Mouse (Mus musculus) lung, embryonic 16.5 days (tissue): Measurements from ENCODE around the gene Kcnc1. TPM values are rescaled to one million over a fixed set of nuclear protein-coding genes. Genes with fewer than 3 reads are reported as not detected.

ENCODE experiments used
- ATAC-seq: fragments of 200-750 bp; cut with Nextera tagmentation; 2 replicates; pipeline ENCODE4 v1.8.0; 2017; ENCODE audit warnings: low read depth, mild to moderate bottlenecking, moderate library complexity
- H3K27ac ChIP-seq: fragments of 300-500 bp; sonication (generic); 2 replicates; pipeline ENCODE4 v1.5.1; 2014; ENCODE audit warnings: mild to moderate bottlenecking, control low read depth, low read length
- H3K27me3 ChIP-seq: fragments of 300-500 bp; sonication (generic); 2 replicates; pipeline ENCODE4 v1.6.1; 2014; ENCODE audit warnings: low read depth, low read length, mixed read lengths; ENCODE audit not compliant: control insufficient read depth, insufficient read depth
- H3K36me3 ChIP-seq: fragments of 300-500 bp; sonication (generic); 2 replicates; pipeline ENCODE4 v1.6.1; 2014; ENCODE audit warnings: low read length; ENCODE audit not compliant: control insufficient read depth, insufficient read depth
- H3K4me1 ChIP-seq: fragments of 300-500 bp; sonication (generic); replicated peaks from 2 replicates; pipeline ENCODE4 v1.6.1; 2014; ENCODE audit warnings: low read length, mixed read lengths; ENCODE audit not compliant: control insufficient read depth, insufficient read depth
- H3K4me2 ChIP-seq: fragments of 300-500 bp; sonication (generic); 2 replicates; pipeline ENCODE4 v1.6.1; 2014; ENCODE audit warnings: low read depth, low read length, control low read depth
- H3K4me3 ChIP-seq: fragments of 300-500 bp; sonication (generic); 2 replicates; pipeline ENCODE4 v1.5.1; 2014; ENCODE audit warnings: mild to moderate bottlenecking, low read length, control low read depth
- H3K9ac ChIP-seq: fragments of 300-500 bp; sonication (generic); 2 replicates; pipeline ENCODE4 v1.6.1; 2014; ENCODE audit warnings: low read length, control low read depth
- H3K9me3 ChIP-seq: fragments of 300-500 bp; sonication (generic); 2 replicates; pipeline ENCODE4 v1.6.1; 2016; ENCODE audit warnings: low read length; ENCODE audit not compliant: control insufficient read depth
- WGBS: fragments of 180-500 bp; shearing (Covaris S2); extraction: QIAGEN DNeasy Blood & Tissue Kit; methylation state at CpG from one replicate; pipeline ENCODE4 v1.1.7; 2014; 5-methylcytosine and 5-hydroxymethylcytosine counted together
- polyA plus RNA-seq: library from polyadenylated mRNA; unstranded; fragments of >200 nt; fragmentation: Nextera tagmentation; extraction: Ambion mirVana; gene quantifications from 2 replicates; pipeline ENCODE4 v1.2.1, GENCODE M21; 2015

Kcnc1 gene
- polyA plus RNA-seq, 1 experiment from 2014 or later, result 0.30 TPM

DNA sequence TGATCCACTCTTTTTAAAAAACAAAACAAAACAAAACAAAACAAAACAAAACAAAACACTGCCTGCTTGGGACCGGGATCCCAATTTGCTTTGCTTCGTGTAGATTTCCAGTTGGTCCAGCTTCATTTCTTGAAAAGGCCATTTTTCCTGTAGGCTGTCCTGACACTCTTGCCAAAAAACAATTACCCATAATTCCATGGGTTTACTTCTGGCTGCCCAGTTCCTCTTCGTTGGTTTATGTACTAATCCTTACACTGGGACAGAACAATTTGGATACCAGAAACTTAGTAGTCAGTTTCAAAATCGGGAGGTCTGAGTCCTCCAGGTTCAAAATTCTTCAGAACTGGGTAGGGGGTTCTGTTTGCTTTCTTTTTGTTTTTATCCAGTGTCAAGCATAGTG, 6.1 kb upstream of the Kcnc1 start:
- no peak overlapping the region for H3K4me2 ChIP-seq
- WGBS, result 44% methylated on average over 4 of the region's 4 CpGs

DNA sequence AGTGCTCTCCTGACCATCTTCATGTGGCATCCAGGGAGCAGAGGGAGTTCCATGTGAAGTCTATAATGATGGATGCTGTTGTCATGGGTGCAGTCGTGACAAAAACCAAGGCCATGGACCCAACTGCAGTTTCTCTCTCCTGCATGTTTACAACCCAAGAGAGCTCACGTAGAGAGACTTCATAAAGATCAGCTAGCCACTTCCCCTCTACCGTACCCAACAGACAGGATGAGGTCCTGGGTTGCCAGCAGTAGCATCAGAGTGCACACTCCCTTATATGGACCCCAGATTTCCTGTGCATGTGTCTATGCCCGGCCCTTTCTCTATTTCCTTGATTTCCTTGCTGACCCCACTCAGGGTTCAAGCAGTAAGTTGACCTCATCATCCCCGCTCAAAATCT, 4.6 kb upstream of the Kcnc1 start:
- Histone ChIP-seq H3K9ac (no peak overlapping the region), H3K27me3 (peaks cover 34% of the 10 kb centered on the region), H3K9me3 (no peaks in the 10 kb centered on the region), H3K4me1 (peaks cover 4% of the 10 kb centered on the region), H3K4me2 (no peak overlapping the region), H3K4me3 (no peak overlapping the region), H3K27ac (no peak overlapping the region), H3K36me3 (no peaks in the 10 kb centered on the region)
- WGBS, result 26% methylated on average over 5 of the region's 5 CpGs
- ATAC-seq, result no peak

More for the DNA sequence above, 6.1 kb upstream of the Kcnc1 start:
- no peaks in the 10 kb centered on the region for H3K4me1 ChIP-seq
- H3K27me3 ChIP-seq, result peaks cover 19% of the 10 kb centered on the region
- no peak overlapping the region for H3K9ac ChIP-seq
- no peak overlapping the region for H3K27ac ChIP-seq
- H3K9me3 ChIP-seq, result no peaks in the 10 kb centered on the region
- no peak for ATAC-seq
- H3K36me3 ChIP-seq, result no peaks in the 10 kb centered on the region
- H3K4me3 ChIP-seq, result no peak overlapping the region

DNA sequence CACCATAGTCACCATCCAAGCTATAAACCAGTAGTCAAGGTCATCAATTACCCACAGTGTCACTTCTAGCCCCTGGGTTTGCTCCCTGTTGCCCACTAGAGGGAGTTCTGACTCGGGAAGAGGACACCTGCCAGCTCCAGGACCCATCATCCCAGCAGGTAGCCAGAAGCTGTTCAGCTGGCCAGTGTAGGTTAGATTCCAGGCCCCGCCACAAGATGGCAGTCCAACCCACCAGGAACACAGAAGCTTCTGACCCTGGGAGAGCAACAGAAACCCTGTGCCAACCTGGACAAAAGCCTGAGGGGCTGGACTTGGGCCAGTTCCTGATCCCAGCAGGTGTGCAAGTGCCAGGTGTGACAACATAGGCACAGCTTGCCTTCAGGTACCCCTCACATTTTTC, 3.2 kb upstream of the Kcnc1 start:
- H3K27me3 ChIP-seq, result peaks cover 48% of the 10 kb centered on the region
- H3K9me3 ChIP-seq, result no peaks in the 10 kb centered on the region
- no peak overlapping the region for H3K9ac ChIP-seq
- WGBS, result 0% methylated on average over 2 of the region's 2 CpGs
- H3K4me3 ChIP-seq, result no peak overlapping the region
- no peak overlapping the region for H3K27ac ChIP-seq
- peaks cover 9% of the 10 kb centered on the region for H3K4me1 ChIP-seq
- no peak overlapping the region for H3K4me2 ChIP-seq
- H3K36me3 ChIP-seq, result no peaks in the 10 kb centered on the region
- ATAC-seq, result peak; percentile 46

DNA sequence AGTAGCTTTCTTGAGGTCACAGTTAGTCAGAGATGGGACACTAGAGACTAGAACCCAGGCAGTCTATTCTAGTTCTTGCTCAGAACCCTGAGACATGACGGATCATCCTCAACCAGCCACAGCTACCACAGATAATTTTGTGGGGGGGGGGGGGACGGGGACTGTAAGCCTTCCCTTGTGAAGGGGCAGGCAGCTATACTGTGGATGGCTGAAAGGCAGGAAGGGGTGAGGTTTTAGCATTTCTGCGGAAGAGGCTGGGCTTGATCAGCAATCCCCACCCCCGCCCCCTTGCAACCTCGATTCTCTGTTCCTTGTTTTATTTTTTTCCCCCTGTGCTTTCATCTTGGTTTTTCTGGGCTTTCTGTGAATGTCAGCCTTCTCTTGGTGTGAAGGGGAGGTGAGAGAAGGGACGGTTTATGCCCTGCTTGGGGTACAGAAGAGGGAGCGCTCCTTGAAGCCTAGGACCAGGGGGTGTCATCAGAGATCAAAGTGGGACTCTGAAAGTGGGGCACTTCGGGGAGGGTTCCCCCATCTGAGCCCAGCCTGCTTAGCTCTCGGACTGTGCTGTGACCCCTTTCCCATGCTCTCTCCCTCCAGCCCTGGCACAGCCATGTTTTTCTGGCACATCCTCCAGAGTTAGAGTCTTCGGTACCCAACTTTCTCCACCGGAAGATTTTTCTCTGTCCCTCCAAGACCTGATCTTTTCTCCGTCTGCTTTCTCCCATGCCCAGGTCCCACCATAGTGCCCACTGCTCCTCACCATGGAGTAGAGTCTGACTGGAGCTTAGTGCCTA, 2.4 kb upstream of the Kcnc1 start:
- Histone ChIP-seq H3K36me3 (no peaks in the 10 kb centered on the region), H3K27ac (no peak overlapping the region), H3K9ac (no peak overlapping the region), H3K27me3 (peaks cover 56% of the 10 kb centered on the region), H3K4me3 (no peak overlapping the region), H3K9me3 (no peaks in the 10 kb centered on the region), H3K4me1 (peaks cover 9% of the 10 kb centered on the region), H3K4me2 (no peak overlapping the region)
- WGBS, result 27% methylated on average over 11 of the region's 12 CpGs
- ATAC-seq, result no peak

DNA sequence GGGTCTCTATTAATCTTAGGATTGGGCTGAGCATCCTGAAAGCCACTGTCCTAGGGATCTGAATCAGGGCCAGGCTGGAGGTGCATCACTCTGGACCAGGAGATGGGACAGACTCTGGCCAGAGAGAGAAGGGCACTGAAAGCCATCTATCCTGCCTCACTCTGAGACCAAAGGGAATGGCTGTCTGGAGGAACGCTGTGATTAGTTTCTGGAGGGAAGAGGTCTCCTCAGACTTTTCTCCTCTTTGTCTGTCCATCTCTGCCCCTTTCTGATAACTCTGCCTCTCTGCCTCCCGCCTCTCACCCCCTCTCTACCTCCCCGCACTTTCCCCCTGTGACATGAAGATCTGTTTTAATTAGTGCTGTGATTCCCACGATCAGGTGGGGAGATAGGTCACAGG, 1.4 kb upstream of the Kcnc1 start:
- no peak for ATAC-seq
- Histone ChIP-seq H3K36me3 (no peaks in the 10 kb centered on the region), H3K4me1 (peaks cover 9% of the 10 kb centered on the region), H3K27me3 (peaks cover 65% of the 10 kb centered on the region), H3K4me3 (no peak overlapping the region), H3K4me2 (no peak overlapping the region), H3K9me3 (no peaks in the 10 kb centered on the region), H3K9ac (no peak overlapping the region), H3K27ac (no peak overlapping the region)
- 49% methylated on average over 4 of the region's 4 CpGs for WGBS

DNA sequence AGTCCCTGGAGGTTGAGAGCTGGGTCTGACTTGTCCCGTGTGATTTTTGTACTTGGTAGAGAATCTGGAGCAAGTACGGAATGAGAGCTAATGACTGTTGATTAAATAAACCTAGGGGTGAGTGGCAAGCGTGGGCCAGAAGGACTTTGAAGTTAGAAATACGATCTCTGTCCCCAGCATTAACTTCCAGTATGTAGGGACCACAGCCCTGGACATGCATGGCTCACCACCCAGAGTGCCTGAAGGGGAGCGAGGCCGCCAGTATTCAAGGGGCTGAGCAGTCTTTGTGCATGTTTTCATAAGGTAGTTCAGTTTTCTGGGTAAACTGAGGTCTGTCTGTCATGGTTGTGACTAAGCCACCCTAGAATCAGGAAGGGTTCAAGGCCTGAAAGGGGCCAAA, 726 bp upstream of the Kcnc1 start:
- Histone ChIP-seq H3K9me3 (no peaks in the 10 kb centered on the region), H3K4me2 (no peak overlapping the region; the same call in 1 of the 2 replicates), H3K9ac (no peak overlapping the region), H3K4me1 (peaks cover 9% of the 10 kb centered on the region), H3K36me3 (no peaks in the 10 kb centered on the region), H3K4me3 (no peak overlapping the region), H3K27me3 (peaks cover 68% of the 10 kb centered on the region), H3K27ac (no peak overlapping the region)
- WGBS, result 25% methylated on average over 6 of the region's 6 CpGs
- ATAC-seq, result no peak

DNA sequence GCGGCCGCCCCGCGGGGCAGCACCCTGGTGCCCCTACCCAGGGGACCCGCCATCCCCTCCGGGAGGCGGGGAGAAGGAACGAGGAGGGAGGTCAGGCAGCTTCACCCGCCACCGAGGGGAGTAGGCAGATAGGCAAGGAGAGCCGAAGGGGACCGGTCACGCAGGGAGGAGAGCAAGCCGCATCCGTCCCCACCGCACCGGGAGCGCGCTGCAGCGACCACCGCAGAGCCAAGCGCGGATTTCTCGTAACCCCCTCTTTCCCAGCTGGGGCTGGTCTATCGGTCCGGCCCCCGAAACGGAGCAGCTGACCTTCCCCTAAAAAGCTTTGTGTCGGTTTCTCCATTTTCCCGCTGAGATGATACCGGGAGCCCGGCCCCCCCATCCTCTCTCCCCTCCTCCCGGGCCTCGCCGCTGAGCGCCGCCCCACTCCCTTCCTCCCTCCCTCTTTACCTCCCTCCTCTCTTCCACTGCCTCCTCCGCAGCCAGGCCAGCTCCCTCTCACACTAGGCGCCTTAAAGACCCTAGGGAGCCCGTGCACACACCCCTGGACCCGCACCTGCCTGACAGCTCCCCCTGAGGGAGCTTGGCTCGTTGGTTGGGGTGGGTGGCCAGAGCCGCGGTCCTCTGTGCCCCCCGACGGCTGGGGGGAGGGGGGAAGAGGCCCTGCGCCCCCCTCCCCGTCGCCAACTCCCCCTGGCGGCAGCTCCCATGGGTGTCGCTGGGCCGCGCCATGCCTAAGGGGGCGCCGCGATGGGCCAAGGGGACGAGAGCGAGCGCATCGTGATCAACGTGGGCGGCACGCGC, 833 bp downstream of the Kcnc1 start:
- ATAC-seq, result peak; percentile 19; the same call in 1 of the 2 replicates
- H3K36me3 ChIP-seq, result no peaks in the 10 kb centered on the region
- peak overlapping the region; percentile 52 for H3K4me3 ChIP-seq
- peak overlapping the region; percentile 88 for H3K4me2 ChIP-seq
- H3K9me3 ChIP-seq, result no peaks in the 10 kb centered on the region
- no peak overlapping the region for H3K27ac ChIP-seq
- WGBS, result 1% methylated on average over 36 of the region's 64 CpGs
- peaks cover 68% of the 10 kb centered on the region for H3K27me3 ChIP-seq
- no peak overlapping the region for H3K9ac ChIP-seq
- H3K4me1 ChIP-seq, result peaks cover 9% of the 10 kb centered on the region

DNA sequence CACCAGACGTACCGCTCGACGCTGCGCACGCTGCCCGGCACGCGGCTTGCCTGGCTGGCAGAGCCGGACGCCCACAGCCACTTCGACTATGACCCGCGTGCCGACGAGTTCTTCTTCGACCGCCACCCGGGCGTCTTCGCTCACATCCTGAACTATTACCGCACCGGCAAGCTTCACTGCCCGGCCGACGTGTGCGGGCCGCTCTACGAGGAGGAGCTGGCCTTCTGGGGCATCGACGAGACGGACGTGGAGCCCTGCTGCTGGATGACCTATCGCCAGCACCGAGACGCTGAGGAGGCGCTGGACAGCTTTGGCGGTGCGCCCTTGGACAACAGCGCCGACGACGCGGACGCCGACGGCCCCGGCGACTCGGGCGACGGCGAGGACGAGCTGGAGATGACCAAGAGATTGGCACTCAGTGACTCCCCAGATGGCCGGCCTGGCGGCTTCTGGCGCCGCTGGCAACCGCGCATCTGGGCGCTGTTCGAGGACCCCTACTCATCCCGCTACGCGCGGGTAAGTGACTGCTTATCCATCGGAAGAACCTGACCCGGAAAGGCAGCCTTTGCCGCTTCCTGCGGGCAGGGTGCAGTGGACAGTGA, 1.5 kb downstream of the Kcnc1 start:
- 9% methylated on average over 63 of the region's 70 CpGs for WGBS
- peak overlapping the region; percentile 88 for H3K4me2 ChIP-seq
- ATAC-seq, result no peak

DNA sequence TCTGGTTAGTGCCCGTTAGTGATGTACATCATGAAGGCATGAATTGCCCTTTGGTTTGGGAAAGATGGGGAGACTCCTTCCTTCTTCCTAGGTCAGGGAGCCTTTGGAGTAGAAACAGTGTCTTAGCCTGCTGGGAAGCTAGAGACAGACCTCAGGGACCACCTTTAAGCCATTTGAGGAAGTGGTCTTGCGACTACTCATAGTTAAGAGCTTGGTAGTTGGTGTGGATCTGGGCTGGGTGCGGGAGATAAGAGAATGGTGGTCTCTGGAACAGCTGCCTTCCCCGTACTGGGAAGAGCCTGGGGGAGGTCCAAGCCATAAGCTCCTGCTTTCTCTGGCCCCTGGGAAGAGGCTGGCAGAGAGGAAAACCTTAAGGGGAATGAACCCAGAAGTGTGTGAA, 2.3 kb downstream of the Kcnc1 start:
- 63% methylated on average over 4 of the region's 4 CpGs for WGBS
- no peak overlapping the region for H3K4me2 ChIP-seq
- ATAC-seq, result no peak
- H3K9ac ChIP-seq, result no peak overlapping the region
- H3K27ac ChIP-seq, result no peak overlapping the region
- H3K4me1 ChIP-seq, result peaks cover 9% of the 10 kb centered on the region
- no peaks in the 10 kb centered on the region for H3K9me3 ChIP-seq
- H3K27me3 ChIP-seq, result peaks cover 66% of the 10 kb centered on the region
- no peaks in the 10 kb centered on the region for H3K36me3 ChIP-seq
- H3K4me3 ChIP-seq, result no peak overlapping the region

More for the DNA sequence above, 1.5 kb downstream of the Kcnc1 start:
- peaks cover 9% of the 10 kb centered on the region for H3K4me1 ChIP-seq
- no peak overlapping the region for H3K27ac ChIP-seq
- no peaks in the 10 kb centered on the region for H3K36me3 ChIP-seq
- no peaks in the 10 kb centered on the region for H3K9me3 ChIP-seq
- peak overlapping the region; percentile 52 for H3K4me3 ChIP-seq
- no peak overlapping the region for H3K9ac ChIP-seq
- peaks cover 68% of the 10 kb centered on the region for H3K27me3 ChIP-seq
